Mouse (Mus musculus) gastrocnemius, adult 18-20 months (tissue): ENCODE data around the gene 3110082I17Rik. TPM values are rescaled to one million over a fixed set of nuclear protein-coding genes. Genes with fewer than 3 reads are reported as not detected.

ENCODE experiments used
- DNase-seq: peaks from one replicate; pipeline ENCODE4 v3.0.0; 2021; ENCODE audit warnings: low spot score
- total RNA-seq, 2 experiments: library from RNA; stranded (reverse); gene quantifications; 2 replicates each; pipeline ENCODE4 v1.2.3; 2021

3110082I17Rik gene
- total RNA-seq, 2 experiments from 2014 or later = 9.6 to 10.4 TPM

DNA sequence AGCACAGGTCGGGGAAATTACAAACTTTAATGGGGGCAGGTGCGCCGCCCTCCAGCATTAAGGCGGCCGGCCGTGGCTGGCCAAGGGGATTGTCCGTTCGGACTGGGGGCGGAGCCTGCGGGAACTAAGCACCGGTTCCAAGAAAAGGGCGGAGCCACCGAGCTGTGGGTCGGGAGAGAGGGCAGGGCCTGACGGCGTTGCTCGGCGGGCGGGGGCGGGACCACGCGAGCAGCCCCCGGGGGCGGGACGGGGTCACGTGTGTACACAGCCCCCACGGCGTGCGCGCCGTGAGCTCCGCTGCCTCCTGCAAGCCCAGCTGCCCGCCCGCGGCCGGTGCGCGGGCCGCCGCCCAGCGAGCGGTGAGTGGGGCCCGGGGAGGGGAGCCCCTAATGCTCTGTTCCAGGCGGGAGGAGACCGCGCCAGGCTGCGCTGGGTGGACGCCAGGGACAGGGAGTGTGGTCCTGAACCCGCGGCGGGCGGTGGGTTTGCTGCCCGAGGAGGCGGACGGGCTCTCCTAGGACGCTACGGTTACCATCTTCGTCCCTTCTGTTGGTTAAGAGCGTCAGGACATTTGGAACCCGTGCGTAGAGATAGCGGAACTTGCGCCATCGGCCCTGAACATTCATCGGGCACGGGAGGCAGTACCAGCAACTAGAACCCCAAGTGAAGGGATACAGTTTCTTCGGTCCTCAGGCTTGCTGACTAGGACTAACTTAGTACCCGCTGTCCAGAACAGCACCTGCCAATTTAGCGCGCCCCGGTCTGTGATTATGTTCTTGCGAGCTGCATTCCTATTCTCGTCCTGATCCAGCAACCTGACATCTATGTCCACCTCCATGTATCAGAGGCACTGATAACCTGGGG lies 79.7 kb downstream of the 3110082I17Rik start:
- peak; percentile 98 for DNase-seq

GRCm38 (mm10) chr5:139379771-139380384 lies 80.4 kb downstream of the 3110082I17Rik start:
- DNase-seq = no peak

- peak; percentile 81 for DNase-seq
Measured at GRCm38 (mm10) chr5:139378986-139379629, 81.2 kb downstream of the 3110082I17Rik start.

GRCm38 (mm10) chr5:139378271-139378556 lies 82.1 kb downstream of the 3110082I17Rik start:
- DNase-seq = no peak

- DNase-seq = peak; percentile 86
Measured at GRCm38 (mm10) chr5:139377468-139378270, 82.7 kb downstream of the 3110082I17Rik start, which contains the start of gene Gpr146. Gpr146 (plus strand) TSS chr5:139377697.

DNA sequence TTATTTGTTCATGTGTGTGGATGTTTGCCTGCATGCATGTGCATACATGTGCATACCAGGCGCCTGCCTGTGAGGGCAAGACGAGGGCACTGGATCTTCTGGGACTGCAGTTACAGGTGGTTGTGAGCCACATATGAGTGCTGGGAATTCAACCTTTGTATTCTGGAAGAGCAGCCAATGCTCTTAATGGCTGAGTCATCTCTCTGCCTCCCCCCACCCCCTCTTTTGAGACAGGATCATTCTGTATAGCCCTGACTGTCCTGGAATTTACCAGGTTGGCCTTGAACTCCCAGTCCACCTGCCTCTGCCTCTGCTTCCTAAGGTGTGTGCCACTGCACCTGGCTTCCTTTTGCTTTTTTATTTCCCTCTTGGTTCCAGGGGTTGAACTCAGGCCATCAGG lies 85.5 kb downstream of the 3110082I17Rik start:
- no peak for DNase-seq

GRCm38 (mm10) chr5:139373889-139374444 lies 86.4 kb downstream of the 3110082I17Rik start:
- no peak for DNase-seq

- no peak for DNase-seq
Measured at GRCm38 (mm10) chr5:139373126-139373525, 87.2 kb downstream of the 3110082I17Rik start.

- peak; percentile 91 for DNase-seq
Measured at GRCm38 (mm10) chr5:139371631-139372401, 88.5 kb downstream of the 3110082I17Rik start.

- no peak for DNase-seq
Measured at GRCm38 (mm10) chr5:139371118-139371517, 89.2 kb downstream of the 3110082I17Rik start.

- no peak for DNase-seq
Measured at GRCm38 (mm10) chr5:139370336-139370735, 90.0 kb downstream of the 3110082I17Rik start.

- no peak for DNase-seq
Measured at GRCm38 (mm10) chr5:139368638-139369320, 91.5 kb downstream of the 3110082I17Rik start.

- no peak for DNase-seq
Measured at GRCm38 (mm10) chr5:139367884-139368458, 92.4 kb downstream of the 3110082I17Rik start.

DNA sequence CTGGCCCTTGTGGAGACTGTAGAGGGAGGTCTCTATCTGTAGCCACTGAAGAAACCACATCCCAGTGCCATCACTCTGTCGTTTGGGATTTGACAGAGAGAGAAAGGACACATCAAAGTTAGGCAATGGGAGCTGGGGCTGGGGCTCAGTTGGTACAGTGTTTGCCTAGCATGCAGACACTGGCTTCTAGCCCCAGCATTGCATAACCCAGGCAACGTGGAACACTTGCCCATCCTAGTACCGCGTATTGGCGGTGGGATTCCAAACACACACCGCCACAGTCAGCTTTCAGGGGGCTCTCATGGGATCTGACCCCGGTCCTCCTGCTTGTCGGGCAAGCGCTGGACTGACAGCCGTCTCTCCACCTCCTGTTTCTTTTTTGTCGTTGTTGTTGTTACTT lies 93.8 kb downstream of the 3110082I17Rik start:
- no peak for DNase-seq

DNA sequence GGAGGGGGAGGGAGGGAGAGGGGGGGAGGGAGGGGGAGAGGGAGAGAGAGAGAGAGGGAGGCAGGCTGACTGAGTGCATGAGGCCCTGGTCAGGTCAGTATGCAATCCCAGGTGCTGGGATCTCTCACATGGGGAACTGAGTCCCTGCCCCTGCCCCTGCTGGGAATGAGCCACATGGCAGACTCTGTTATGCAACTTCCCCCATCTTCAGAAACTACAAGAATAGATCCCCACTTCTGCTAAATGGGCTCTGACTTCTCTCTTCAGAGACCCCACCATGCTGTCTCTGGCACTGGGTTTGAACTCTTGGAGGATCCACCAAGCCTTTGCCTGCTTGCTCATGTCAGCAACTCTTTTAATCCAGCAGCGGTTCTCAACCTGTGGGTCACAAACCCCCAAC lies 94.5 kb downstream of the 3110082I17Rik start:
- DNase-seq = no peak

DNA sequence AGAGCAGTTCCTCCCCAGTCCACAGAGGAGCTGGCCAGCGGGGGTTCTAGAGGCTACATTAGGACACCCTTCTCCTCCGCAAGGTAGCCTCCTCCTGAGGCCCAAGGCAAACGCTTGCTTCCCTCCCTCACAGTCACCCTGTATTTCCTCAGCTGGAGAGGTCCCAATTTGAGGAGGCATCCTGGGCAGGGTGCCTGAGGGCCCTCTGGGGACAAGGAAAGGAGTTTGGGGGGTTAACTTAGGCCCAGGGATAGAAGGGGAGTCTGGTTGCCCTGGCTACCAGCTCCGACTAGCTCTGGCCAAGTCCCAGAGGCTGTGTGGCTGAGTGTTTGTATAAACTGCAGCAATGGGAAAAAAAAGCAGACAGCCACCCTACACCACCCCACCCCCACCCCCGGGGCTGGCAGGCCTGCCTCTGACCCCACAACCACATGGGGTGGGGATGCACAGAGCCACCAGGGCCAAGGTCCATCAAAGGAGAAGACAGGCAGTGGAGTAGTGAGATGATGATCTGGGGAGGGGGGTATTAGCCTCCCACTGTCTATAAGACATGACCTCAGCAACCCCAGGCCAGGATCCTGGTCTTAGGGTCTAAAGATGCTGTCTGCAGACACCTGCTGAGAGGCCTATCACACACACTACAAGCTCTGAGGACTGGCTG lies 95.3 kb downstream of the 3110082I17Rik start:
- DNase-seq = no peak

DNA sequence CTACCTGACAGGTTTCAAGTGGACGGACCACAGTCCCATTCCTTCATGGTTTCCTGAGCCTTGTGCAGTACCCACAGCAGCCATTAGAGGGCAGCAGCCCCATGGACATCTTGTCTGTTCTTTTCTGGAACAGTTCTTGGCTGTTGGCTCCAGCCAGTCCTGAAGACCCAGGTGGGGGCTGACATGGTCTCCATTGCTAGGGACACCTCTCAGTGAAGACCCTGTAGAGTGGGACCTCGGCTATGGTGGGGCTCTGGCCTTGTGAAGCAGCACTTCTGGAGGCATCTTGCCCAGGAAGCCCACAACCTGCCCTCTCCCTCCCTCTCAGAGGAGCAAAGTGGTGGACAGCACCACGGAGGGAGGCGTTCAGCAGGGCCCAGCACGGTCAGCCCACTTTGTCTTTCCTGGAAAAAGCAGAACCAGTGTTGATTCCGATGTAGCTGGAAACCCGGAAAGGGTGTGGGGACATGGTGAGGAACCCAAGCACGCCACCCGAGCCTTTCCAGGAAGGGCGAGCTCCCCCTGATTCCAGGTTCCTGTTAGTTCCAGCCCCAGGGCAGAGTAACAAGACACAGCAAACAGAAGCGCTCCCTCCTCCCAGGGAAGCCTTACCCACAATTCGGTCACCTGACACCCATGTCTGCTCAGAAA lies 95.9 kb downstream of the 3110082I17Rik start:
- DNase-seq = peak; percentile 93

- DNase-seq = no peak
Measured at GRCm38 (mm10) chr5:139363858-139364257, 96.5 kb downstream of the 3110082I17Rik start.
